Mouse (Mus musculus) right cerebral cortex, postnatal 4 days (tissue): ENCODE measurements around the gene Ftsj3.

Experiments
- DNase-seq: peaks from one replicate; pipeline ENCODE4 v3.0.0-alpha.2; 2022

Ftsj3 gene

DNA sequence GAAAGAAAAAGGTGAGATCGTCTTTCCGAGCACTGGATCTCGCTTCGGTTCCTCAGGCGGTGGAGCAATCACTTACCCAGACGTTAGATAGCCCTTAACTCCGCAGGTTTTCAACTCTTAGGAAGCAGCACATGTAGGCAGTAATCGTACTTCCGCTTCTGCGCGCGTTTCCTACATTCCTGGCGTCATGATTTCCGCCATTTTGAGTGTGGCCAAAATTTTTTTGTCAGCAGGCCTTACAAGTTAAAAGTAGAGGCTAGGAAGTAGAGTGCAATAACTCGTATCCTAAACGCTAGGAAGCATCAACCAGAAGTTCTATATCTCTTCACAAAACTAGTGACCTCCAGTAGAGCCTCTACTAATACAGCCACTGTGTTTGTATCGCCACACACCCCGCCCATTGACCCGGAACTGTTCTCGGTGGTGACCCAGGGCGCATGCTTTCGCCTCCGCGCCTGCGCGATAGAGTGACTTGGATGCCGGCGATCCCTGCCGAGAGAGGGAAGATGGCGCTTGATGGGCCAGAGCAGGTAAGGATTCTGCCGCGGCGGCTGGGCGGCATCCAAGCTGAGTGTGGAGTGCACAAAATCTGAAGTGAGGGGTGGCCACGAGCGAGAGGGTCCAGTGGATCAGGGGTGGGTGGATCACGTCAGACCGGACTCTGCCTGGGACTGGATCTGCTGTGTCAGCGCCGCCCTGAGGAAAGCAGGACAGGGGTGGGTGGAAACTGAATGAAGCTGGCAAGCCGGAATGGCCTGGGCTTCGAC, at the start of gene Ftsj3, which contains the start of gene Psmc5:
Gene Ftsj3, minus strand, starts transcription at position 395 of the 767 bp plus-strand sequence.
Gene Psmc5, plus strand, starts transcription at position 470 of the 767 bp plus-strand sequence.
- DNase-seq = peak; percentile 98

DNA sequence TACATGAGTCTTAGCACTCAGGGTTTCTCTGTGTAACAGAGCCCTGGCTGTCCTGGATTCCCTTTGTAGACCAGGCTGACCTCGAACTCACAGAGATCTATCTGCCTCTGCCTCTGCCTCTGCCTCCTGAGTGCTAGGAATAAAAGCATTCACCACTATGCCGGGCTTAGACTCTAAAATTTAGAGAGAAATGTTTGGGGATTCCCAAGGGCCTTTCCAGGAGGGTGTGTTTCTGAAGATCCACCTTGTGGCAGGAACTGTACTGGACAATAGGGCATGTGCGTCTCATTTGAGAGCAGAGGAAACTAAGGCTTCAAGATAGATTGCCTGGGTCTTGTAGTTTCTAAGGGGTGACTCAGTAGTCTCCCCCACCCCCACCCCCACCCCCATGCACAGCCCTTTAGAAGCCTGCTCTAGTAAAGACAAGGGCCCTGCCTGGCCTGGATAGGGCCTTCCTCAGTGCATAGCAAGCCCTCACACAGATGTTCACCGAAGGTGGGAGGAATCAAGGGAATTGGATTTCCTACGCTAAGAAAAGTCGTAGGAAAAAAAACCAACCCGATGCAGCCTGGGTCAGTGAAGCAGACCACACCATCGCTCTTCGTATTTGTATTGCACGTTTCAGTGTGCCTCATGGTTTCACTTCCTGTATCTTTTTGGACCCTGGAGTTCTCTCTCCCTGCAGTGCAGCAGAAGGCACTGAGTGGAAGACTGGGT, 49.6 kb upstream of the Ftsj3 start:
- no peak for DNase-seq

DNA sequence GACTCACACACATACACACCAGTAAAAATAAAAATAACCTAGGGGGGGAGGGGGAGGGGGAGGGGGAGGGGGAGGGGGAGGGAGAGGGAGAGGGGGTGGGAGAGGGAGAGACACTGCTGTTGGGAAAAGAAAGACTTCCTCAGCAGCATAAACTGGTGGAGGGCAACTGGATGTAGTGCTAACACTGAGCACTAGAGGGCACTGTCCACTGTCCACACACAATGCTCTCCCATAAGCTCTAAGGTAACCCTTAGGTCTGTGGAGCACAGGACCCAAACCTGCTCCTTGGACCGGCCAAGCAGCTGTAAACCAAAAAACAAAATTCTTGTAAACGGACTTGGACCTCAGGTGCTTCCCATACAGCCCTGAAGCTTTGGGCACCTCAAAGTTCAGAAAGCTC, 46.8 kb upstream of the Ftsj3 start:
- peak; percentile 57 for DNase-seq

DNA sequence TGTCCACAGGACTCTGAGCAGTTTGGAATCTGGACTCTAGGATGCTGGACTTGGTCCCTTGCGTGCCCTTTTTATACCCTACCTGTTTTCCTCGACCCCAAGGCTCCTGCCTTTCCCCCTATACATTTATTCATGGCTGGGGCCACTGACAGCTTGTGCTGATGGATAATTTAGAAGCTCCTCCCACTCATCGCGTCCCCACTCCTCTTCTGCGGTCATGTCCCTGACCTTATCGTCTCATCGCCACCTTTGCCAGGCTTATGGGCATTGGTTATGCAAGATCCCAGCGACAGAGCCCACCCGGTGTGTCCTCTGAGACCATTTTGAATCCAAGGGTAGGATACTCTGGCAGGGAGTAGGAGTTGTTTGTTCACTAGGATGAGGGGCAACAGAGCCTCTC, 45.9 kb upstream of the Ftsj3 start, which contains the start of gene Gh:
Gene Gh, minus strand, starts transcription at position 101 of the 400 bp plus-strand sequence.
- DNase-seq = no peak

DNA sequence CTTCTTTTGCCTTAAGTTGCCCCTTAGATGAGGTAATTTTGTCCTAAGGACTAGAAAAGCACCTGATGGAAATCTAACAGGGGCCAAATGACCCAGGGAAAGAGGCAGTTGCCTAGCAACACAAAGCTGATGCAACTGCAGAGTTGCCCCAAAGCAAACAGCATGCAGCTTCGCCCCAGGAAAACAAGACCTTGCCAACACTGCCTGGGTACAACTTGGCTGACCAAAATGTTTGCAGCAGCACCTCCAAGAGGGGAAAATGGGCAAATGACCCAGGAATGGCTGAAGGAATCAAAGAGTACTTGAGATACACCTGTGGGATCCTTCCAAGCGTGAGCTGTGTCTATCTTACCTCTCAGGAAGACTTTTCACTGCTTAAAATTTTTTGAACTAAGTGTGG, 36.0 kb upstream of the Ftsj3 start:
- DNase-seq = no peak

DNA sequence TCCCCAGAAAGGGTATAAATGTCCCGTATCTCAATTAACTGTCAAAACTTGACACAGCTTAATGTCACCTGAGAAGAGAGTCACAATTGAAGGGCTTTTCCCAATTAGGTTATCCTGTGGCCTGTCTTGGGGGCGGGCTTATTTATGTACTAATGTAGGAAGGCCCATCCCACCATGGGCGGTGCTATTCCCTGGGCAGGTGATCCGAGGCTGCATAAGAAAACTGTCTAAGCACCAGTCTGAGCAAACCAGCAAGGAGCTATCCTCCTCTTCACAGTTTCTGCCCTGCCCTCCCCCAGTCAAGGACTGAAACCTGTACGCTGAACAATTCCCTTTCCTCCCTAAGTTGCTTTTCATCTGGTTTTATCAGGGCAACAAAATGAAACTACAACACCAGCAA, 34.5 kb upstream of the Ftsj3 start:
- no peak for DNase-seq

GRCm38 (mm10) chr11:106289369-106289768, 33.5 kb upstream of the Ftsj3 start:
- DNase-seq = peak; percentile 37

DNA sequence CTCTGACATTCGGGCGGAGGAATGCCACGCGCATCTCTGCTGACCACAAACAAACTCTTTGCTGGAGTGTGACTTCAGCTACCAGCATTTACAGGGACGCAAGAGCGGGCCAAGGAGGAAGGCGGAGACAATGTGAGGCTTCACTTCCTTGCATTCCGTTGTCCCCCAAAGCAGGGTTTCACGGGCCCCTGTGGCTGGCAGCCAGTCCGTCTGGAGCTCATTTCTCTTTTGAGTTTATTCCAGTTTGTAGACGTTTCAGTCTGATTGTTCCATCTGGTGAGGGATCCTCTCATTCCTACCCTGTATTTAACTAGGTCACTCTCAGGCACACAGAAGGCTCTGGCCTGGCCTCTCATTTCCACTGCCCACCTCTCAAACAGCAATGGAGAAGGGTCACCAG, 31.1 kb upstream of the Ftsj3 start:
- peak; percentile 47 for DNase-seq

DNA sequence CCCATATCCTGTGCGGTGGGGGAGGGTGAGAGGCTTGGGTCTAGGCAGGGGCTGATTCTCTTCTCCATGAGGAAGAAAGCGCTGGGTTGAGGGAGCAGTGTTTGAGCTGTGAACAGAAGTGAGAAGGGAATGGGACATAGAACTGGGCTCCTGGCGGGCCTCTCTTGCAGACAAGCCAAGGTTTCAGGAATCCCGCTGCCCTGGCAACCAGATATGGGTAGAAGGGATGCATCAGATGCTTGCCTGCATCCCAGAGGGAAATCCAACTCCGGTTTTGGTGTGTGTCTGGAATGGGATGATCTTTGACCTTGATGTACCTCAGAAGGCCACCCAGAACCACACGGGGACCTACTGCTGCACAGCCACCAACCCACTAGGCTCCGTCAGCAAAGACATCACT, 30.3 kb upstream of the Ftsj3 start:
- no peak for DNase-seq

GRCm38 (mm10) chr11:106284126-106284525, 28.2 kb upstream of the Ftsj3 start:
- no peak for DNase-seq

DNA sequence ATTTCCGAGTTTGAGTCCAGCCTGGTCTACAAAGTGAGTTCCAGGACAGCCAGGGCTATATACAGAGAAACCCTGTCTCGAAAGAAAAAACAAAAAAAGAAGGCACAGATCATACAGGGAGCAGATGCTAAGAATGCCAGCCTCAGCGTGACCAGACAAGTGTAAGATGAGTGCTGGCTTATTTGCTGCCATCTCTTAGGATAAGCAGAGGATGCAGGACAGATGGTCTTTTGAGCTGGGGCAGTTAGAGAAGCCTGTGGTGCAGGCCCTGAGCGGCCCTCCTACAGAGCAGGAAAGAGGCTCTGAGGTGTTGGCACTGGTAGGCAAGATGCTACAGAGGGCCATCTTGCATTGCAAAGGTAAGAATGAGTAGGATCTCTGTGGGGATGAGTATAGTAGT, 27.5 kb upstream of the Ftsj3 start:
- no peak for DNase-seq

DNA sequence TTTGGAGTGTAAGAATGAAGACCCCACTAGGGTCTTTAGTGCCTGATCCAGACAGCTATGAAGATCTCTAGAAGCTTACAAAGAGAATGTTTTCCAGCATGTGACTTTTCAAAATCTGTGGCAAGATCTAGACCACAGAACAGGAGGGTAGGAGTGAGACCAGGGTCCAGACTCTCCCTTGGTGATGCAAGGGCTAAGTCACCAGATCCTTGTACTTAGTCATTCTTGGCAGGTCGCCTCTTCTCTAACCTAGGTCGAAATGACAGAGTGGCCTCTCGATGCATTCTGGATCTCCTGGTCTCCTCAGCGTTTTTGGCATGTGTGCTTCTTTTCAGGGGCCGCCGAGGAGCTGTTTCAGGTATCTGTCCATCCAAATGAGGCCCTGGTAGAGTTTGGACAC, 26.6 kb upstream of the Ftsj3 start:
- DNase-seq = no peak

GRCm38 (mm10) chr11:106276454-106276853, 20.6 kb upstream of the Ftsj3 start, which contains the start of gene Tcam1:
Tcam1 (plus strand) TSS chr11:106276672.
- DNase-seq = peak; percentile 96

DNA sequence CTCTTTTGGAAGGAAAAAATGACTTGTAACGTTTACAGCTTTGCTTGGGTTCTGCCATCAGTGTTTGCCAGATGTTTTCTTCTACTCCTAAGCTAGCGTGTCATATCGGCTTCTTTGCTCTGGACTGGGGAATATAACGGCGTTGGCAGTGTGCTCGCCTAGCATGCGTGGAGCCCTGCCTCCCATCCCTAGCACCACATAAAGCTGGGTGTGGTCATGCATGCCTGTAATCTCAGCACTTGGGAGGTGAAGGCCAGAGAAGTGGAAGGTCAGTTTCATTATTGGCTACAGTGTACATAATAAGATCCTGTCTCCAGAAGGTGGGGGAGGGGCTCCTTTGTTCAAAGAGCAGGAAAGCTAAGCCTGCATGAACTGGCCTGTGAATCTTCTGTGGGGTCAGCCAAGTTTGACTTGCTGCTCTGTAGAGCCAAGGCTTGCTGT, 19.1 kb upstream of the Ftsj3 start:
- no peak for DNase-seq

DNA sequence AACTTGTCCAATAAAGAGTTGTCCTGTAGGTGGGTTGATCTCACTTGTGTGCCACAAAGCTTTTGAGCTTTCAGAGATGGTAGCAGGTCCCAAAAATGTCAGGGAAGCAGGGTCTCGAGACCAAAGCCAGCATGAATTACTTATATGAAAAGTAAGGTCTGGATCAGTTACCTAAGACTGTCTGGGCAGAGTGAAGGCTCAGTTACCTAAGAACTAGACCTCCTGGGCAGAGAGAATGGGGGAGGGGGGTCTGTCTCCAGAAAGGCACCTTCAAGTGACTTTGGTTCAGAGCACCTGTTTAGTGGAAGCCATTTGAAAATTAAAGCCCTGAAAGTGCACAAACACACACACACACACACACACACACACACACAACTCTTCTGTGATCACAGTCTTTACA, 18.5 kb upstream of the Ftsj3 start:
- DNase-seq = no peak

DNA sequence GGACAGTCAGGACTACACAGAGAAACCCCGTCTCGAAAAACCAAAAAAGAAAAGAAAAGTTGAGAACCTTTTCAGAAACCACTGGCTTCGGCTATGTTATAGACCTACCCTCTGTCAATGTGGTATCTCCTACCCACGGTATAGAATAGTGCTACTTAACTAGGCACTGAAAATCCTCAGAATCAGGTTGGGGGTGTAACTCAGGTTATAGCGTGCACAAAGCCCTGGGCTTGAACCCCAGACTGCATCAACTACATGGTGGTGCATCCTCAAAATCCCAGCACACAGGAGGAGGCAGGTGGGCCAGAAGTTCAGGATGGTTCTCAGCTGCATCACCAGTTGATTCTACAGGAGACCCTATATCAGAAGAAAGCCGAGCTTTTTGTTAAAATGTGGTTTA, 17.9 kb upstream of the Ftsj3 start:
- no peak for DNase-seq

DNA sequence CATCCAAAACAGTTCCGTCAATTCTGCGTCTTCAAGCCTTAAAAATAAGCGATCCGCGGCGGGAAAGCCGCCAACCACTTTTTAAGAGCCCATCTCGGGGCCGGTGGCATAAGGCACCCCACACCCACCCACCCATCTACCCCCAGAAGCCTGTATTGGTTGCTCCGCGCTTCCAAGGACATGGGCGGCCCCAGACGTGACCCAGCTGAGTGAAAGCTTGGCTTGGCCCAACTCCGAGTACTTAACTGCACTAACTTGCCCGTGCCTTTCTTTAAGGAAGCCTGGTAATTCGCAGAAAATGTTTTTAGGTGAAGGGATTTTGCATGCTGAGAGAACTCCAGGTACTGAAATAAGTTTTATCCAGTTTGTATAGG, 17.4 kb upstream of the Ftsj3 start:
- no peak for DNase-seq

- DNase-seq = peak; percentile 94
These were observed 16.9 kb upstream of the Ftsj3 start, which contains the start of gene Smarcd2 for GRCm38 (mm10) chr11:106272644-106273310. Smarcd2 (minus strand) TSS chr11:106272972.

GRCm38 (mm10) chr11:106271794-106272643, 16.1 kb upstream of the Ftsj3 start:
- DNase-seq = no peak

- no peak for DNase-seq
These were observed 15.4 kb upstream of the Ftsj3 start for GRCm38 (mm10) chr11:106271131-106271793.

GRCm38 (mm10) chr11:106269060-106269431, 13.2 kb upstream of the Ftsj3 start:
- DNase-seq = no peak
